Mouse (Mus musculus) forebrain, postnatal 0 days (tissue): ENCODE data around the gene Hjurp. TPM values are rescaled to one million over a fixed set of nuclear protein-coding genes. Genes with fewer than 3 reads are reported as not detected.
A peak's percentile ranks its signal among the peaks of the same experiment; 100 is the strongest.

Source experiments
- ATAC-seq: fragments of 200-750 bp; cut with Nextera tagmentation; 2 replicates; pipeline ENCODE4 v1.8.0; 2017; ENCODE audit warnings: mild to moderate bottlenecking, moderate library complexity
- DNase-seq: peaks from one replicate; pipeline ENCODE4 v3.0.0-alpha.2; 2015
- H3K27ac ChIP-seq: fragments of 300-500 bp; sonication (generic); 2 replicates; pipeline ENCODE4 v1.5.1; 2014; ENCODE audit warnings: low read depth, mild to moderate bottlenecking, antibody characterized with exemption, low read length, moderate library complexity, mixed read lengths
- H3K27me3 ChIP-seq: fragments of 300-500 bp; sonication (generic); 2 replicates; pipeline ENCODE4 v1.6.1; 2014; ENCODE audit warnings: mild to moderate bottlenecking, low read length, mixed read lengths; ENCODE audit not compliant: insufficient read depth
- H3K36me3 ChIP-seq: fragments of 300-500 bp; sonication (generic); 2 replicates; pipeline ENCODE4 v1.6.1; 2014; ENCODE audit warnings: mild to moderate bottlenecking, moderate library complexity; ENCODE audit not compliant: insufficient read depth
- H3K4me1 ChIP-seq: fragments of 300-500 bp; sonication (generic); 2 replicates; pipeline ENCODE4 v1.6.1; 2014; ENCODE audit warnings: antibody characterized with exemption; ENCODE audit not compliant: insufficient read depth
- H3K4me2 ChIP-seq: fragments of 300-500 bp; sonication (generic); 2 replicates; pipeline ENCODE4 v1.6.1; 2014; ENCODE audit warnings: low read depth, mild to moderate bottlenecking, moderate library complexity
- H3K4me3 ChIP-seq: fragments of 300-500 bp; sonication (generic); 2 replicates; pipeline ENCODE4 v1.5.1; 2014; ENCODE audit warnings: low read depth, low read length, mixed read lengths
- H3K9ac ChIP-seq: fragments of 300-500 bp; sonication (generic); 2 replicates; pipeline ENCODE4 v1.6.1; 2014; ENCODE audit warnings: mild to moderate bottlenecking
- H3K9me3 ChIP-seq: fragments of 300-500 bp; sonication (generic); 2 replicates; pipeline ENCODE4 v1.6.1; 2016; ENCODE audit warnings: low read length
- CTCF ChIP-seq: sonication (generic); IDR thresholded peaks from 2 replicates; pipeline ENCODE4 v1.5.1; 2016; ENCODE audit warnings: antibody characterized with exemption, control low read depth, low read depth
- WGBS: fragments of 180-500 bp; shearing (Covaris S2); extraction: QIAGEN DNeasy Blood & Tissue Kit; methylation state at CpG from one replicate; pipeline ENCODE4 v1.1.7; 2014; 5-methylcytosine and 5-hydroxymethylcytosine counted together
- polyA plus RNA-seq: library from polyadenylated mRNA; unstranded; fragments of >200 nt; fragmentation: Nextera tagmentation; extraction: Ambion mirVana; gene quantifications from 2 replicates; pipeline ENCODE4 v1.2.1, GENCODE M21; 2015
- total RNA-seq: library from RNA; depleted of rRNA; stranded (reverse); fragments of >200 nt; gene quantifications from 2 replicates; pipeline ENCODE4 v1.2.3, GENCODE M21; 2014

Hjurp gene
- total and polyA plus RNA-seq, 2 experiments from 2014 or later = 40.0 to 88.0 TPM

GRCm38 (mm10) chr1:88255466-88255857 lies 22.0 kb downstream of the Hjurp start:
- H3K27me3 ChIP-seq = no peaks in the 10 kb centered on the region
- H3K9ac ChIP-seq = no peak overlapping the region
- DNase-seq = no peak
- H3K4me1 ChIP-seq = no peaks in the 10 kb centered on the region
- H3K4me2 ChIP-seq = no peak overlapping the region
- H3K36me3 ChIP-seq = peaks cover 14% of the 10 kb centered on the region
- no peak for TF ChIP-seq CTCF
- 0 out of 2 replicates have a peak, but pooled peaks have one; percentile 0 for ATAC-seq
- whole genome bisulfite sequencing = 53% methylated on average over 2 of the region's 2 CpGs
- H3K4me3 ChIP-seq = no peak overlapping the region
- no peak overlapping the region for H3K27ac ChIP-seq
- peaks cover 73% of the 10 kb centered on the region for H3K9me3 ChIP-seq

DNA sequence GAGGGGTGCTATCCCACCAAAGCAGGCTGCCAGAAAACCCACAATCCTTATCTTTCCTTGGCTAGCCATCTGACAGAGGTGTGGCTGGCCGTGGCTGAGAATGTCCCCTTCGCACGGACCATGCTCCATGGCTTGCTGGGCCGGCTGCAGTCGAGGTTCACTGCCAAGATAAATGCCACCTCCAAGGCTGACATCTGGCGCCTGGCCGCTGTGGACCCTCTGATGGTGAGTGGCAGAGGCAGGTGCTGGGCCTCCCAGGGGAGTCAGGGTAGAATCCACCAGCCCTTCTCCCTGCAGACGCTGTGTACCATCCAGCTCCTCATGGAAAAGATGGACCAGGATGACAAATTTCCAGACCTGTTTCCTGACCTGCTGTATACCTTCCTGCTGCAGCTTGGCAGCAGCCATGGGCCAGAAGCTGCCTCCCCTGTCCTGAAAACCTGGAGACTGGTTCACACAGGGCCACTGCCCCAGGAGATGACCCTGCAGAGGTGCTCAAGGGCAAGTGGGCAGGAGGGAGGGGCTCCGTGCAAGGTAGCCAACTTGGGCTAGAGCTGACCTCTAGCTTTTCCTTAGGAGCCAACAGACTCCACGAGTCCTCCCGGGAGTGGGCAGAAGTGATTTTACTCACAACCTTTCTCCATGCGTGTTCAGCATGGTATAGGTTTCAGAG lies 22.5 kb downstream of the Hjurp start:
- Histone ChIP-seq H3K36me3 (peaks cover 9% of the 10 kb centered on the region), H3K27ac (no peak overlapping the region), H3K4me3 (no peak overlapping the region), H3K27me3 (no peaks in the 10 kb centered on the region), H3K9me3 (peaks cover 78% of the 10 kb centered on the region), H3K9ac (no peak overlapping the region), H3K4me2 (no peak overlapping the region), H3K4me1 (no peaks in the 10 kb centered on the region)
- DNase-seq (no peak), ATAC-seq (no peak)
- WGBS = 90% methylated on average over 12 of the region's 12 CpGs
- TF ChIP-seq CTCF = no peak

DNA sequence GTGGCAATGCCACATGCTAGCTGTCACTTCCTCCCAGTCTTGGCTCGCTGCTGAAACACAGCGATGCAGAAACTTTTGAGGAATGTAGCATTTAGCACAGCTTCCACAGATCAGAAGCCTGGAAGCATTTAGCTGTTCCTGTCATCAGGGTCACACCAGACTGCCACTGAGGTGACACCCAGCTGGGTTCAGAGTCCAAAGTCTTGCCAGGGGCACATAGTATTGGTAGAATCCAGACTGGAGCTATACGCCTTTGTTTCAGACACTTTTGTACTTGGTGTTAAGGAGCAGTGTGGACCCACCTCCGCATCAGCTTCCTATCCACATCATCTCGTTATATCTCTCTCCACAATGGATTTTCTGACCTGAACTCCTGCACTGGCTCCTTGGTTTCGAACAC lies 23.9 kb downstream of the Hjurp start:
- Histone ChIP-seq H3K4me3 (no peak overlapping the region), H3K36me3 (no peaks in the 10 kb centered on the region), H3K9me3 (peaks cover 92% of the 10 kb centered on the region), H3K27me3 (no peaks in the 10 kb centered on the region), H3K4me2 (no peak overlapping the region), H3K4me1 (no peaks in the 10 kb centered on the region), H3K27ac (no peak overlapping the region), H3K9ac (no peak overlapping the region)
- 68% methylated on average over 6 of the region's 6 CpGs for WGBS
- no peak for DNase-seq
- no peak for TF ChIP-seq CTCF
- no peak for ATAC-seq

DNA sequence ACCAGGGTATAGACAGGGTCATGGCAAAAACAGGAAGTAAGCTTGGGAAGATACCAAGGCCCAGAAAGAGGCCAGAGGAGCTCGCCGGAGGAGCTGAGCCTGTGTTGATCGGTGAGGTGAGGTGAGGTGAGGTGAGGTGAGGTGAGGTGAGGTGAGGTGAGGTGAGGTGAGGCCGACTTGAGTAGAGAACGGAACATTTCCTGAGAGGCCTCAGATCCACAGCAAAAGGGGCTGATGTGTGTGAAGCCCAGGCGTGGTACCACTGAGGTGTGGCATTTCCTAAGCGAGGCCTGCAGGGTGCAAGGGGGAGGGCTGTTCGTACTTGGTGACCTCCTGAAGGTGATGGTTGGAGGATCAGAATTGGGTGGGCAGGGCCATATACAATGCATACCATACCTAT lies 24.3 kb downstream of the Hjurp start:
- Histone ChIP-seq H3K27me3 (no peaks in the 10 kb centered on the region), H3K9me3 (peaks cover 96% of the 10 kb centered on the region), H3K4me3 (no peak overlapping the region), H3K4me1 (no peaks in the 10 kb centered on the region), H3K9ac (no peak overlapping the region), H3K27ac (no peak overlapping the region), H3K36me3 (no peaks in the 10 kb centered on the region), H3K4me2 (no peak overlapping the region)
- TF ChIP-seq CTCF = no peak
- no peak for ATAC-seq
- DNase-seq = no peak
- 78% methylated on average over 8 of the region's 8 CpGs for WGBS

GRCm38 (mm10) chr1:88250023-88250422 lies 27.4 kb downstream of the Hjurp start:
- ATAC-seq (no peak), DNase-seq (no peak)
- no peaks in the 10 kb centered on the region for H3K4me1 ChIP-seq
- H3K4me2 ChIP-seq = no peak overlapping the region
- H3K9ac ChIP-seq = no peak overlapping the region
- H3K4me3 ChIP-seq = no peak overlapping the region
- H3K36me3 ChIP-seq = no peaks in the 10 kb centered on the region
- no peak for TF ChIP-seq CTCF
- no peaks in the 10 kb centered on the region for H3K27me3 ChIP-seq
- 83% methylated on average over 5 of the region's 5 CpGs for WGBS
- no peak overlapping the region for H3K27ac ChIP-seq
- H3K9me3 ChIP-seq = peaks cover 96% of the 10 kb centered on the region

GRCm38 (mm10) chr1:88249596-88249995 lies 27.8 kb downstream of the Hjurp start:
- H3K4me1 ChIP-seq = no peaks in the 10 kb centered on the region
- H3K9me3 ChIP-seq = peaks cover 96% of the 10 kb centered on the region
- no peak overlapping the region for H3K27ac ChIP-seq
- DNase-seq = no peak
- H3K36me3 ChIP-seq = no peaks in the 10 kb centered on the region
- no peak overlapping the region for H3K4me3 ChIP-seq
- ATAC-seq = no peak
- H3K9ac ChIP-seq = no peak overlapping the region
- no peak overlapping the region for H3K4me2 ChIP-seq
- WGBS = 80% methylated on average over 7 of the region's 7 CpGs
- H3K27me3 ChIP-seq = no peaks in the 10 kb centered on the region
- no peak for TF ChIP-seq CTCF

DNA sequence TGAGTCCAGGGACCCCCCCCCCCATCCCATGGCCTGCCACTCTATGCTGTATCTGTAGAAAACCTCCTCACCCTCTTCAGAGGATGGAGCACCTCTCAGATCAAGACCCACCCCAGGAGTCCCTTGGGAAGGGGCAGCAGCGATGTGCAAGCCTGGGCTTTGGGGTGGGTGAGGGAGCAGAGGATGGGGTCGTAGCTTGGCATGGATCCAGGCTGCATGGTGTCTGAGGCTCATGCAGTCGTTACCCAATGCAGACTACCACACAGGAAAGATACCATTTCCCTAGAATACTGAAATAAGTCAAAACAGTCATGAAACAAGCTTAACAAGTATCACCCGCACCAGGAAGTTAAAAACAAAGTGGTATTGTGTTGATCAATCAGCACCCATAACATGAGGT lies 28.8 kb downstream of the Hjurp start:
- TF ChIP-seq CTCF = no peak
- Histone ChIP-seq H3K27me3 (no peaks in the 10 kb centered on the region), H3K36me3 (no peaks in the 10 kb centered on the region), H3K9me3 (peaks cover 96% of the 10 kb centered on the region), H3K9ac (no peak overlapping the region), H3K4me3 (no peak overlapping the region), H3K4me1 (no peaks in the 10 kb centered on the region), H3K4me2 (no peak overlapping the region), H3K27ac (no peak overlapping the region)
- DNase-seq = no peak
- ATAC-seq = no peak
- 64% methylated on average over 4 of the region's 4 CpGs for WGBS

GRCm38 (mm10) chr1:88247660-88248059 lies 29.8 kb downstream of the Hjurp start:
- H3K36me3 ChIP-seq = no peaks in the 10 kb centered on the region
- WGBS = 46% methylated on average over 2 of the region's 2 CpGs
- DNase-seq (no peak), ATAC-seq (no peak)
- no peaks in the 10 kb centered on the region for H3K4me1 ChIP-seq
- H3K4me2 ChIP-seq = no peak overlapping the region
- no peak overlapping the region for H3K27ac ChIP-seq
- TF ChIP-seq CTCF = no peak
- peaks cover 96% of the 10 kb centered on the region for H3K9me3 ChIP-seq
- no peak overlapping the region for H3K9ac ChIP-seq
- no peaks in the 10 kb centered on the region for H3K27me3 ChIP-seq
- no peak overlapping the region for H3K4me3 ChIP-seq
